Mouse (Mus musculus): ENCODE data around the gene Appbp2.

GRCm38 (mm10) chr11:85277609-85278008 is 42.7 kb upstream of the Appbp2 start:
- TF ChIP-seq TAL1 (conservative IDR thresholded peaks at IDR 0.05; ENCODE audit: low read depth, low read length), result no peak
- TF ChIP-seq CTCF (IDR thresholded peaks at IDR 0.05; ENCODE audit: low read depth, low read length), result no peak
- no peak for TF ChIP-seq POLR2AphosphoS5 (IDR thresholded peaks at IDR 0.05; ENCODE audit: insufficient replicate concordance, low read depth, low read length)
- TF ChIP-seq GATA1 (IDR thresholded peaks at IDR 0.05; ENCODE audit: borderline replicate concordance, low read length), result no peak
- no peak for TF ChIP-seq GATA2 (IDR thresholded peaks at IDR 0.05; ENCODE audit: borderline replicate concordance, low read depth, low read length)
